In the genomic region with DNA sequence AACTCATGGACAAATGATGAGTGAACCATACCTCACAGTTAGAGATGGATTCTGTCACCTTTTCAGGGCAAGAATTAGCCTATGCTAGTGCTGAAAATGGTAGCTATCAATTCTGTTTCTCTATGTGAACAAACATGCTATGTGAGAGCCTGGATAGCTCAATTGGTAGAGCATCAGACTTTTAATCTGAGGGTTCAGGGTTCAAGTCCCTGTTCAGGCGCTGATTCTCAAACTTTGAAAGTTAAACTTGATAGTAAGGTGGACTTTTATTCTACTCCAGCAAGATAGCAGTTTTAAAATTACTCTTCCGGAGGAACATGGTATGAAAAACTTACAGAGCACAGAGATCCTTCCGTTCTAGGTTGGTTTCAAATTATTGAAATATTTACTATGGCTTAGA, we compare ENCODE assay signal across 24 mouse cellular contexts. TPM values are rescaled to one million over a fixed set of nuclear protein-coding genes. Genes with fewer than 3 reads are reported as not detected.
A peak's percentile ranks its signal among the peaks of the same experiment; 100 is the strongest.
DNase-seq lines count a peak whose midpoint lies in the region; ATAC-seq and TF ChIP-seq lines count a peak whose summit lies in the region.
"Had no signal": no experiment of that assay in that cellular context is flagged by ENCODE, and none has a peak within 500 bp of the region (broad histone marks: within the 10 kb centered on the region; RNA-seq: fewer than 3 reads in every experiment).

No protein-coding gene starts in this region.

- no peak for TF ChIP-seq POLR2A in MEL (IDR thresholded peaks at IDR 0.05; ENCODE audit: control insufficient read depth in 1 of 2, insufficient read depth in 1 of 2, low read depth in 1 of 2, low read length in 2 of 2, poor library complexity in 1 of 2)
- TF ChIP-seq POLR2A in thymus, adult 2 months (IDR thresholded peaks at IDR 0.05; ENCODE audit: control insufficient read depth, extremely low read depth, insufficient read depth, low read length, poor library complexity) = no peak

- TF ChIP-seq CTCF in MEL (IDR thresholded peaks at IDR 0.05 in 2 of 3, conservative IDR thresholded peaks at IDR 0.05 in 1 of 3; ENCODE audit: control insufficient read depth in 1 of 3, insufficient read depth in 1 of 3, low read depth in 2 of 3, low read length in 3 of 3, poor library complexity in 1 of 3, severe bottlenecking in 1 of 3) = no peak
- no peak for TF ChIP-seq CTCF in thymus, adult 2 months (IDR thresholded peaks at IDR 0.05; ENCODE audit: borderline replicate concordance, control insufficient read depth, extremely low read depth, insufficient read depth, low read length, poor library complexity)

- no peaks in the 10 kb centered on the region; the same call in 1 of the 2 replicates for H3K79me2 ChIP-seq in MEL (ENCODE audit: control insufficient read depth, insufficient read depth, low read length, poor library complexity)

- no peaks in the 10 kb centered on the region for H3K4me1 ChIP-seq in midbrain, embryonic 14.5 days (ENCODE audit: control insufficient read depth, insufficient read depth, low read length)
- H3K4me1 ChIP-seq in midbrain, embryonic 16.5 days (ENCODE audit: control insufficient read depth, insufficient read depth, low read length) = no peaks in the 10 kb centered on the region
- no peaks in the 10 kb centered on the region for H3K4me1 ChIP-seq in MEL (ENCODE audit: control insufficient read depth in 1 of 2, insufficient read depth in 2 of 2, low read length in 2 of 2)
- H3K4me1 ChIP-seq in thymus, adult 2 months (replicated peaks; ENCODE audit: control insufficient read depth, insufficient read depth, low read length) = no peaks in the 10 kb centered on the region
- no peaks in the 10 kb centered on the region for H3K4me1 ChIP-seq in intestine, embryonic 15.5 days (replicated peaks)
- H3K4me1 ChIP-seq: embryonic facial prominence, embryonic 10.5 days; limb, embryonic 15.5 days; midbrain, embryonic 13.5 days had no signal

- H3K27ac ChIP-seq in midbrain, embryonic 14.5 days (replicated peaks; ENCODE audit: low read depth, low read length) = no peak overlapping the region
- H3K27ac ChIP-seq in midbrain, embryonic 16.5 days (ENCODE audit: low read length) = no peak overlapping the region
- H3K27ac ChIP-seq in MEL (ENCODE audit: control insufficient read depth, low read depth, low read length) = no peak overlapping the region
- H3K27ac ChIP-seq in thymus, adult 2 months (ENCODE audit: control insufficient read depth, insufficient read depth, low read length) = no peak overlapping the region
- no peak overlapping the region for H3K27ac ChIP-seq in intestine, embryonic 15.5 days
- H3K27ac ChIP-seq: embryonic facial prominence, embryonic 10.5 days; heart, embryonic 13.5 days; limb, embryonic 15.5 days; macrophage; midbrain, embryonic 13.5 days had no signal

- WGBS in midbrain, embryonic 14.5 days = 38% methylated on average over 3 of the region's 3 CpGs
- 44% methylated on average over 3 of the region's 3 CpGs for WGBS in midbrain, embryonic 16.5 days
- WGBS in thymus, adult 2 months = 85% methylated on average over 3 of the region's 3 CpGs
- WGBS in intestine, embryonic 15.5 days = 35% methylated on average over 3 of the region's 3 CpGs

- TF ChIP-seq EP300 in MEL (IDR thresholded peaks at IDR 0.05; ENCODE audit: low read depth in 1 of 2, low read length in 2 of 2) = no peak

- H3K9me3 ChIP-seq in midbrain, embryonic 14.5 days (ENCODE audit: control insufficient read depth, low read length) = no peaks in the 10 kb centered on the region
- H3K9me3 ChIP-seq in midbrain, embryonic 16.5 days (replicated peaks; ENCODE audit: control insufficient read depth, low read length, poor library complexity, severe bottlenecking) = no peaks in the 10 kb centered on the region
- H3K9me3 ChIP-seq in MEL (replicated peaks; ENCODE audit: insufficient read depth, low read length) = no peaks in the 10 kb centered on the region
- H3K9me3 ChIP-seq in intestine, embryonic 15.5 days = no peaks in the 10 kb centered on the region
- H3K9me3 ChIP-seq: embryonic facial prominence, embryonic 10.5 days; heart, embryonic 13.5 days; limb, embryonic 15.5 days; midbrain, embryonic 13.5 days had no signal

- no peak overlapping the region for H3K4me2 ChIP-seq in midbrain, embryonic 14.5 days (ENCODE audit: low read length)
- H3K4me2 ChIP-seq in midbrain, embryonic 16.5 days (ENCODE audit: low read length) = no peak overlapping the region
- no peak overlapping the region for H3K4me2 ChIP-seq in intestine, embryonic 15.5 days (replicated peaks)
- H3K4me2 ChIP-seq: heart, embryonic 13.5 days; limb, embryonic 15.5 days; midbrain, embryonic 13.5 days had no signal

- H3K36me3 ChIP-seq in midbrain, embryonic 14.5 days (ENCODE audit: control insufficient read depth, insufficient read depth, low read length) = no peaks in the 10 kb centered on the region
- no peaks in the 10 kb centered on the region for H3K36me3 ChIP-seq in midbrain, embryonic 16.5 days (ENCODE audit: control insufficient read depth, insufficient read depth, low read length)
- H3K36me3 ChIP-seq in MEL (ENCODE audit: control insufficient read depth in 1 of 2, insufficient read depth in 2 of 2, low read length in 2 of 2) = no peaks in the 10 kb centered on the region
- no peaks in the 10 kb centered on the region for H3K36me3 ChIP-seq in thymus, adult 2 months (ENCODE audit: control insufficient read depth, insufficient read depth, low read length)
- no peaks in the 10 kb centered on the region for H3K36me3 ChIP-seq in intestine, embryonic 15.5 days
- H3K36me3 ChIP-seq: embryonic facial prominence, embryonic 10.5 days; heart, embryonic 13.5 days; limb, embryonic 15.5 days; midbrain, embryonic 13.5 days had no signal

- TF ChIP-seq RAD21 in MEL (IDR thresholded peaks at IDR 0.05; ENCODE audit: low read depth, low read length) = no peak

- no peak for ATAC-seq in midbrain, embryonic 14.5 days (ENCODE audit: low FRiP score, low TSS enrichment)
- ATAC-seq in midbrain, embryonic 16.5 days = no peak
- ATAC-seq in intestine, embryonic 15.5 days = no peak
- ATAC-seq: forebrain, embryonic 14.5 days; hindbrain, embryonic 16.5 days; midbrain, embryonic 13.5 days had no signal

- peak; percentile 2 for DNase-seq in midbrain, embryonic 14.5 days
- peak; percentile 78 for DNase-seq in MEL (ENCODE audit: low read depth, low spot score)
- peak; percentile 22 for DNase-seq in c-Kit-positive CD71-positive TER-119-negative erythroid progenitor cells, embryonic 14.5 days (ENCODE audit: low read depth)
- DNase-seq in thymus, adult 2 months = no peak
- no peak for DNase-seq in urinary bladder, postnatal 14 days (ENCODE audit: low spot score)
- DNase-seq: adrenal gland, adult 8-10 months; cerebellum, adult 8-10 months; heart, postnatal 4 days; kidney, adult 2 months; kidney, postnatal 25 days; layer of hippocampus, adult 9-11 months had no signal

- H3K4me3 ChIP-seq in midbrain, embryonic 14.5 days (replicated peaks; ENCODE audit: low read depth, low read length) = no peak overlapping the region
- H3K4me3 ChIP-seq in midbrain, embryonic 16.5 days (ENCODE audit: low read depth, low read length) = no peak overlapping the region
- H3K4me3 ChIP-seq in MEL (ENCODE audit: control insufficient read depth in 1 of 2, insufficient read depth in 1 of 2, low read depth in 2 of 2, low read length in 2 of 2) = no peak overlapping the region
- no peak overlapping the region for H3K4me3 ChIP-seq in thymus, adult 2 months (ENCODE audit: control insufficient read depth, insufficient read depth, low read length)
- H3K4me3 ChIP-seq in intestine, embryonic 15.5 days (replicated peaks) = no peak overlapping the region
- H3K4me3 ChIP-seq: embryonic facial prominence, embryonic 10.5 days; heart, embryonic 13.5 days; limb, embryonic 15.5 days; midbrain, embryonic 13.5 days had no signal

- H3K27me3 ChIP-seq in midbrain, embryonic 14.5 days (ENCODE audit: control insufficient read depth, insufficient read depth, low read length) = no peaks in the 10 kb centered on the region
- no peaks in the 10 kb centered on the region for H3K27me3 ChIP-seq in midbrain, embryonic 16.5 days (ENCODE audit: control insufficient read depth, insufficient read depth, low read depth, low read length)
- H3K27me3 ChIP-seq in MEL (ENCODE audit: control insufficient read depth in 1 of 2, insufficient read depth in 2 of 2, low read length in 2 of 2) = 0 out of 4 replicates have a peak, but pooled peaks cover 0 to 1% of the 10 kb centered on the region in 2 experiments
- H3K27me3 ChIP-seq in thymus, adult 2 months (ENCODE audit: control insufficient read depth, insufficient read depth, low read length) = no peaks in the 10 kb centered on the region
- H3K27me3 ChIP-seq in intestine, embryonic 15.5 days (replicated peaks) = no peaks in the 10 kb centered on the region
- H3K27me3 ChIP-seq: heart, embryonic 13.5 days; limb, embryonic 15.5 days; midbrain, embryonic 13.5 days had no signal

- no peak overlapping the region for H3K9ac ChIP-seq in midbrain, embryonic 14.5 days (replicated peaks; ENCODE audit: low read length)
- no peak overlapping the region for H3K9ac ChIP-seq in midbrain, embryonic 16.5 days (ENCODE audit: low read depth, low read length)
- H3K9ac ChIP-seq in MEL (ENCODE audit: control insufficient read depth, low read depth, low read length, poor library complexity, severe bottlenecking) = no peak overlapping the region
- no peak overlapping the region for H3K9ac ChIP-seq in intestine, embryonic 15.5 days
- H3K9ac ChIP-seq: heart, embryonic 13.5 days; limb, embryonic 15.5 days; midbrain, embryonic 13.5 days had no signal

RNA-seq across cellular contexts. Expression of a gene that starts 9.4 kb away (rescaled TPM):
- not detected in 2 replicates for polyA plus RNA-seq in midbrain, embryonic 14.5 days (2014; fragmentation: Nextera tagmentation; extraction: Ambion mirVana)
- polyA plus RNA-seq in midbrain, embryonic 16.5 days (2015; fragmentation: Nextera tagmentation; extraction: Ambion mirVana) = not detected in 2 replicates
- total RNA-seq in MEL (2012; rRNA removed) = not detected in 2 replicates
- not detected for polyA plus RNA-seq in MEL (2012; ENCODE audit: insufficient read depth in 1 of 2, insufficient read length in 2 of 2, low read depth in 1 of 2, low replicate concordance in 2 of 2, missing spikeins in 1 of 2)
- 0.08 and 0.23 TPM in 2 replicates for polyA plus RNA-seq in thymus, adult 2 months (2012; rRNA removed)
- polyA plus RNA-seq in intestine, embryonic 15.5 days (2015; fragmentation: Nextera tagmentation; extraction: Ambion mirVana) = 0.06 TPM in 1 of 2 replicates, not detected in the other
- total RNA-seq: adrenal gland, adult 8-10 months; granulocyte monocyte progenitor cell, adult 5-6 weeks; heart, postnatal 4 days had no signal
- polyA plus RNA-seq: hindbrain, embryonic 16.5 days; liver, embryonic 16.5 days; macrophage; midbrain, embryonic 13.5 days; small intestine, adult 2 months; urinary bladder, adult 2 months had no signal

RNA-seq across cellular contexts. Expression of a gene that starts 26.7 kb away (rescaled TPM):
- 16.8 and 18.2 TPM in 2 replicates for polyA plus RNA-seq in midbrain, embryonic 14.5 days (2014; fragmentation: Nextera tagmentation; extraction: Ambion mirVana)
- 12.0 and 13.7 TPM in 2 replicates for polyA plus RNA-seq in midbrain, embryonic 16.5 days (2015; fragmentation: Nextera tagmentation; extraction: Ambion mirVana)
- 0.42 and 0.52 TPM in 2 replicates for total RNA-seq in MEL (2012; rRNA removed)
- polyA plus RNA-seq in MEL (2012; ENCODE audit: insufficient read depth in 1 of 2, insufficient read length in 2 of 2, low read depth in 1 of 2, low replicate concordance in 2 of 2, missing spikeins in 1 of 2) = 1 to 10 TPM in 1 of 2 experiments, not detected in 1; 1.0 TPM
- 1.1 and 1.6 TPM in 2 replicates for polyA plus RNA-seq in thymus, adult 2 months (2012; rRNA removed)
- polyA plus RNA-seq in intestine, embryonic 15.5 days (2015; fragmentation: Nextera tagmentation; extraction: Ambion mirVana) = 6.2 and 7.5 TPM in 2 replicates

RNA-seq across cellular contexts. Expression of a gene that starts 37.9 kb away (rescaled TPM):
- polyA plus RNA-seq in midbrain, embryonic 14.5 days (2014; fragmentation: Nextera tagmentation; extraction: Ambion mirVana) = not detected in 2 replicates
- not detected in 2 replicates for polyA plus RNA-seq in midbrain, embryonic 16.5 days (2015; fragmentation: Nextera tagmentation; extraction: Ambion mirVana)
- total RNA-seq in MEL (2012; rRNA removed) = not detected in 2 replicates
- polyA plus RNA-seq in MEL (2012; ENCODE audit: insufficient read depth in 1 of 2, insufficient read length in 2 of 2, low read depth in 1 of 2, low replicate concordance in 2 of 2, missing spikeins in 1 of 2) = under 1 TPM in 1 of 2 experiments, not detected in 1; 0.47 TPM
- 640 and 1,004 TPM in 2 replicates for polyA plus RNA-seq in thymus, adult 2 months (2012; rRNA removed)
- polyA plus RNA-seq in intestine, embryonic 15.5 days (2015; fragmentation: Nextera tagmentation; extraction: Ambion mirVana) = 1.4 and 1.5 TPM in 2 replicates
- total RNA-seq: heart, postnatal 4 days had no signal
- polyA plus RNA-seq: hindbrain, embryonic 16.5 days; kidney, adult 2 months; midbrain, embryonic 13.5 days had no signal

Comparison
In these comparisons a context has a peak if more than half of its experiments do, and no peak if none do; other contexts are left out.
1. DNase-seq: peak in midbrain, embryonic 14.5 days (single experiment), MEL (single experiment) and c-Kit-positive CD71-positive TER-119-negative erythroid progenitor cells, embryonic 14.5 days (single experiment); none in thymus, adult 2 months (single experiment) and urinary bladder, postnatal 14 days (single experiment).
2. RNA of a gene that starts 37.9 kb away (polyA plus RNA-seq): 640 to 1,004 TPM in thymus, adult 2 months; 1.4 to 1.5 TPM in intestine, embryonic 15.5 days, 0.47 TPM in MEL, not detected in midbrain, embryonic 14.5 days and not detected in midbrain, embryonic 16.5 days; every median in the first group is over 100 times any median in the second.